Mouse (Mus musculus) heart, embryonic 11.5 days (tissue): ENCODE results near the gene Ppp2r1b. TPM values are rescaled to one million over a fixed set of nuclear protein-coding genes. Genes with fewer than 3 reads are reported as not detected.

Experiments used
- ATAC-seq: fragments of 200-750 bp; cut with Nextera tagmentation; replicated peaks from 2 replicates; pipeline ENCODE4 v1.8.0; 2017; ENCODE audit warnings: moderate library complexity; ENCODE audit not compliant: insufficient number of reproducible peaks, low FRiP score, low TSS enrichment
- H3K27ac ChIP-seq: fragments of 300-500 bp; sonication (generic); 2 replicates; pipeline ENCODE4 v1.5.1; 2014; ENCODE audit warnings: mild to moderate bottlenecking, low read depth, low read length
- H3K27me3 ChIP-seq: fragments of 300-500 bp; sonication (generic); 2 replicates; pipeline ENCODE4 v1.6.1; 2014; ENCODE audit warnings: mild to moderate bottlenecking, low read length, mixed read lengths; ENCODE audit not compliant: control insufficient read depth, insufficient read depth
- H3K36me3 ChIP-seq: fragments of 300-500 bp; sonication (generic); 2 replicates; pipeline ENCODE4 v1.6.1; 2014; ENCODE audit warnings: mild to moderate bottlenecking, low read length, moderate library complexity, mixed read lengths; ENCODE audit not compliant: control insufficient read depth, insufficient read depth
- H3K4me1 ChIP-seq: fragments of 300-500 bp; sonication (generic); 2 replicates; pipeline ENCODE4 v1.6.1; 2014; ENCODE audit warnings: low read length; ENCODE audit not compliant: control insufficient read depth, insufficient read depth
- H3K4me2 ChIP-seq: fragments of 300-500 bp; sonication (generic); 2 replicates; pipeline ENCODE4 v1.6.1; 2014; ENCODE audit warnings: mild to moderate bottlenecking, moderate library complexity
- H3K4me3 ChIP-seq: fragments of 300-500 bp; sonication (generic); 2 replicates; pipeline ENCODE4 v1.5.1; 2014; ENCODE audit warnings: low read depth, low read length
- H3K9ac ChIP-seq: fragments of 300-500 bp; sonication (generic); 2 replicates; pipeline ENCODE4 v1.6.1; 2014; ENCODE audit warnings: mild to moderate bottlenecking, low read depth, low read length, moderate library complexity
- H3K9me3 ChIP-seq: fragments of 300-500 bp; sonication (generic); replicated peaks from 2 replicates; pipeline ENCODE4 v1.6.1; 2016; ENCODE audit warnings: low read length; ENCODE audit not compliant: control insufficient read depth
- whole genome bisulfite sequencing: fragments of 180-500 bp; shearing (Covaris S2); extraction: QIAGEN DNeasy Blood & Tissue Kit; methylation state at CpG from one replicate; pipeline ENCODE4 v1.1.7; 2014; ENCODE audit not compliant: insufficient replicate concordance; 5-methylcytosine and 5-hydroxymethylcytosine counted together
- polyA plus RNA-seq: library from polyadenylated mRNA; unstranded; fragments of >200 nt; fragmentation: Nextera tagmentation; extraction: Ambion mirVana; gene quantifications from 2 replicates; pipeline ENCODE4 v1.2.1, GENCODE M21; 2014

Gene Ppp2r1b
- polyA plus RNA-seq: 63.1 and 66.9 TPM in 2 replicates

GRCm38 (mm10) chr9:50845081-50845480, at the start of gene Ppp2r1b:
TSS of gene Ppp2r1b (plus strand) at chr9:50845301.
- H3K4me3 ChIP-seq: no peak within 1 kb of the TSS
- no peak for ATAC-seq

DNA sequence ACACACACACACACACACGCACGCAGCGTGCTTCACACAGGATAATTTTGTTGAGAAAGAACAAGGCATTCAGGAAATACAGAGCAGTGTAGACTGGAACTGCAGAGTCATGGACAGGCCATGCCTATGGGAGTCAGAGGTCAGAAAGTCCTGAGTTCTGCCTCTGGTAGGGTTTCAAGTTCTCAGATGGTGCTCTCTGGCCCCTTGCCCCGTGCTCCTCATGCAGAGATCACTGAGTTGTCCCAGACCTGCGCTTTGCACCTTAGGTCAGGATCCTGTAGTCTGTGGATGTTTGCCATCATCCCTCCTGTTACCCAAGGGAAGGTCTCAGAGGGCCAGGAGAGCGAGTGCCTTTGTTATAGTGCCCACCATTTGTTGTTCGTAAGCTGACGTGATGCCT, 48.3 kb upstream of the Ppp2r1b start:
- no peaks in the 10 kb centered on the region for H3K9me3 ChIP-seq
- no peak overlapping the region for H3K9ac ChIP-seq
- H3K36me3 ChIP-seq: peaks cover 7% of the 10 kb centered on the region; the same call in 1 of the 2 replicates
- 86% methylated on average over 8 of the region's 8 CpGs for WGBS
- no peak overlapping the region for H3K4me3 ChIP-seq
- no peak overlapping the region for H3K27ac ChIP-seq
- no peak overlapping the region for H3K4me2 ChIP-seq
- no peaks in the 10 kb centered on the region for H3K4me1 ChIP-seq
- ATAC-seq: no peak
- H3K27me3 ChIP-seq: no peaks in the 10 kb centered on the region

More at GRCm38 (mm10) chr9:50845081-50845480, at the start of gene Ppp2r1b:
- 86% methylated on average over 3 of the region's 3 CpGs for WGBS
- Histone ChIP-seq H3K36me3 (peaks cover 4% of the 10 kb centered on the region), H3K9me3 (no peaks in the 10 kb centered on the region), H3K9ac (no peak within 1 kb of the TSS), H3K4me1 (peaks cover 6% of the 10 kb centered on the region; the same call in 1 of the 2 replicates), H3K27ac (no peak within 1 kb of the TSS), H3K4me2 (no peak within 1 kb of the TSS), H3K27me3 (no peaks in the 10 kb centered on the region)

GRCm38 (mm10) chr9:50797641-50798040, 47.5 kb upstream of the Ppp2r1b start:
- Histone ChIP-seq H3K4me1 (no peaks in the 10 kb centered on the region), H3K9ac (no peak overlapping the region), H3K27ac (no peak overlapping the region), H3K36me3 (peaks cover 7% of the 10 kb centered on the region; the same call in 1 of the 2 replicates), H3K9me3 (no peaks in the 10 kb centered on the region), H3K4me2 (no peak overlapping the region), H3K4me3 (no peak overlapping the region), H3K27me3 (no peaks in the 10 kb centered on the region)
- ATAC-seq: no peak
- 90% methylated on average over 7 of the region's 7 CpGs for whole genome bisulfite sequencing

GRCm38 (mm10) chr9:50798368-50798767, 46.7 kb upstream of the Ppp2r1b start:
- H3K4me1 ChIP-seq: no peaks in the 10 kb centered on the region
- no peak overlapping the region for H3K4me3 ChIP-seq
- no peak overlapping the region for H3K9ac ChIP-seq
- H3K27me3 ChIP-seq: no peaks in the 10 kb centered on the region
- H3K36me3 ChIP-seq: peaks cover 10% of the 10 kb centered on the region; the same call in 1 of the 2 replicates
- H3K9me3 ChIP-seq: no peaks in the 10 kb centered on the region
- no peak for ATAC-seq
- H3K4me2 ChIP-seq: no peak overlapping the region
- WGBS: 84% methylated on average over 5 of the region's 5 CpGs
- H3K27ac ChIP-seq: no peak overlapping the region

- Histone ChIP-seq H3K4me1 (no peaks in the 10 kb centered on the region), H3K9me3 (no peaks in the 10 kb centered on the region), H3K27me3 (no peaks in the 10 kb centered on the region), H3K4me2 (no peak overlapping the region), H3K27ac (no peak overlapping the region), H3K9ac (no peak overlapping the region), H3K36me3 (peaks cover 15% of the 10 kb centered on the region), H3K4me3 (no peak overlapping the region)
- 45% methylated on average over 2 of the region's 2 CpGs for WGBS
- no peak for ATAC-seq
These were observed 44.1 kb upstream of the Ppp2r1b start for GRCm38 (mm10) chr9:50800985-50801384.

DNA sequence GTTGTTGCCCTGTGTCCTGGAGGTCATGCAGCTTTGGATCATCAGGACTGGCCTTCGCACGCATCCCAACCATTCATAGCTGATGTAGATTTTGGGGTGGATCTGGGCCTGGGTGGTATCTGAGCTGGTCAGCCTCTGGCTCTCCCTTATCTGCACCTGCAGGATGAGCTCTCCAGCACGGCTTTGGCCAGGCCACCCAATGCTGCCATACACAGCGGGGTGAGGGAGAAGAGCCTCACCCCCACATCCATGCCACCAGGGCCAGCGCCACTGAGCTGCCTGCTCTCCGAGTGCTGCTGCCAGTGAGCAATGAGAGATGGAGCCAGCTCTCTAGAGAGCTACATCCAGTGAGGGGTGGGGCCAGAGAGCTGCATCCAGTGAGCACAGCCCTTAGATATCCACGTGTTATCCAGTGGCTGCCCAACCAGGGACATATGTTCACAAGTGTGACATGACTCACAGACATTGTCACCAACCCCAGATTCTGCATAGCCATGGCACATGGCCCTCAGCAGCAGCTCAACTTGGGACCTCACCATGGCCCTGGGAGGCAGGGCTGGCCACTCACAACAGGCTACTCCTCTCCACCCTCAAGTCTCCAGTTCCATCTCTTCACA, 41.9 kb upstream of the Ppp2r1b start:
- H3K4me3 ChIP-seq: no peak overlapping the region
- peak overlapping the region; percentile 16; the same call in 1 of the 2 replicates for H3K4me2 ChIP-seq
- no peaks in the 10 kb centered on the region for H3K9me3 ChIP-seq
- H3K36me3 ChIP-seq: peaks cover 23% of the 10 kb centered on the region
- WGBS: 71% methylated on average over 7 of the region's 7 CpGs
- H3K9ac ChIP-seq: no peak overlapping the region
- H3K27ac ChIP-seq: peak overlapping the region; percentile 47
- H3K4me1 ChIP-seq: no peaks in the 10 kb centered on the region
- ATAC-seq: peak; percentile 93
- no peaks in the 10 kb centered on the region for H3K27me3 ChIP-seq

DNA sequence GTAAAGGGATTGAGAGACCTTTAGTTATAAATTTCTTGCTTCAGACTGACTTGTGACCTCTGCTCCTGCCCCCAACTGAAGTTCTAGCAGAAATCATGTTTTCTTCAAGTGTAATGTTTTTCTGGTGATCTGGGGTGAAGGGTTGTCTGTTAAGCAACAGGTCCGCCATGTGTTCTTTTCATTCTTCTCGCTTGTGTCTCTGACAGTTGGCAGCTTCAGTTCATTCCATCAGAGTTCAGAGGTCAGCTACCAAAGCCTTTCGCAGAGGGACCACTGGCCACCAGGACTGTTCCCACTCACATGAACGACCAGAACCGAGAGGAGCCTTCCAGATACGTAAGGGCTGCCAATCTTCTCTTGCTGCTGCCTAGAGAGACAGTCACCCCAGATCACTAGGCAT, 36.6 kb upstream of the Ppp2r1b start:
- Histone ChIP-seq H3K4me1 (peaks cover 7% of the 10 kb centered on the region; the same call in 1 of the 2 replicates), H3K27ac (no peak overlapping the region), H3K36me3 (peaks cover 16% of the 10 kb centered on the region), H3K9me3 (no peaks in the 10 kb centered on the region), H3K27me3 (no peaks in the 10 kb centered on the region), H3K9ac (no peak overlapping the region), H3K4me3 (no peak overlapping the region), H3K4me2 (no peak overlapping the region)
- 80% methylated on average over 6 of the region's 6 CpGs for WGBS
- no peak for ATAC-seq

GRCm38 (mm10) chr9:50809146-50809545, 36.0 kb upstream of the Ppp2r1b start:
- 93% methylated on average over 13 of the region's 13 CpGs for WGBS
- H3K27me3 ChIP-seq: no peaks in the 10 kb centered on the region
- peaks cover 20% of the 10 kb centered on the region for H3K36me3 ChIP-seq
- ATAC-seq: no peak
- H3K9me3 ChIP-seq: no peaks in the 10 kb centered on the region
- H3K4me3 ChIP-seq: no peak overlapping the region
- H3K4me1 ChIP-seq: peaks cover 7% of the 10 kb centered on the region; the same call in 1 of the 2 replicates
- no peak overlapping the region for H3K27ac ChIP-seq
- no peak overlapping the region for H3K4me2 ChIP-seq
- H3K9ac ChIP-seq: no peak overlapping the region

GRCm38 (mm10) chr9:50811187-50811586, 33.9 kb upstream of the Ppp2r1b start:
- 56% methylated on average over 7 of the region's 7 CpGs for WGBS
- ATAC-seq: peak; percentile 76
- H3K4me2 ChIP-seq: no peak overlapping the region

More at GRCm38 (mm10) chr9:50811187-50811586, 33.9 kb upstream of the Ppp2r1b start:
- no peak overlapping the region for H3K4me3 ChIP-seq
- H3K36me3 ChIP-seq: peaks cover 16% of the 10 kb centered on the region
- H3K9ac ChIP-seq: no peak overlapping the region
- H3K4me1 ChIP-seq: peaks cover 7% of the 10 kb centered on the region; the same call in 1 of the 2 replicates
- no peaks in the 10 kb centered on the region for H3K9me3 ChIP-seq
- no peak overlapping the region; the same call in 1 of the 2 replicates for H3K27ac ChIP-seq
- H3K27me3 ChIP-seq: no peaks in the 10 kb centered on the region
